Mouse (Mus musculus) cortical plate, adult 2 months (tissue): ENCODE measurements around the gene Ddn.

Experiments used
- CTCF ChIP-seq: fragments of 200-500 bp; IDR thresholded peaks from 2 replicates; pipeline ENCODE4 v1.5.1; 2011; ENCODE audit warnings: mild to moderate bottlenecking, control low read depth, low read length; ENCODE audit not compliant: insufficient read depth; ENCODE audit errors: extremely low read depth
- POLR2A ChIP-seq: fragments of 200-500 bp; IDR thresholded peaks from 2 replicates; pipeline ENCODE4 v1.6.1; 2011; ENCODE audit warnings: mild to moderate bottlenecking, low read length, control low read depth; ENCODE audit not compliant: insufficient read depth; ENCODE audit errors: extremely low read depth

DNA sequence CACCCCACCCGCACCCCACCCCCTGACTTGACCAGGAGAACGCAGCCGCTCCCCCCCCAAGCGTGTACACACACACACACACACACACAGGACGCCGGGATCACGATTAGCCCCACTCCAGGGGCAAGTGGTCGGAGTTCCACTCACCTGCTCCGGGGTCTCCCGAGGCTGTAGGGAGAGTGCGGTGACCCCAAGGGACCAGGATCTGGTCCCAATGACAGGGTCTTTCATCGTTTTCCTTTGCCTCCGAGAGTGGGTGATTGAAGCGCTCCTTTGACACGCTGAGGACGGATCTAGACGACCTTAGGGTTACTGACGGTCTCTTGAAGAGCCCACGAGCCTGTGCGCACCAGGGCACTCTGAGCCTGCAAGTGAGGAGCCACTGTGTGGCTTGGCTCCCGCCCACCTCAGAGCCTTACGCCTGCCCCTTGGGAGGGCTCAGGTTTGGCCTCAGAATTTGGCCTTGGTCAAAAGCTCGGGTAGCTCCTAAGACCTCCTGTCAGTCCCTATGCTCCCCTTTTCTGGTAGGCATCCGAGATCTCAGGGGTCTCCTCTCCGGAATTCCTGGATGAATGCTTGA is 31.0 kb downstream of the Ddn start:
- TF ChIP-seq POLR2A (no peak), CTCF (no peak)
